In genomic region chr5:149924501-149924900, GRCm38 (mm10) we compare ENCODE assay signal across 13 mouse cellular contexts.
"Had no signal": no experiment of that assay in that cellular context is flagged by ENCODE, and none has a peak within 500 bp of the region (broad histone marks: within the 10 kb centered on the region; RNA-seq: fewer than 3 reads in every experiment).

No protein-coding gene starts in this region.

- DNase-seq: gastrocnemius, adult 2 months; gastrocnemius, postnatal 10 days; gastrocnemius, postnatal 25 days; heart, adult 2 months; heart, postnatal 10 days; heart, postnatal 4 days; kidney, adult 18-20 months; kidney, adult 8-10 months; kidney, postnatal 10 days; kidney, postnatal 25 days; kidney, postnatal 4 days; liver; liver, embryonic 13.5 days had no signal
